Comparison of ENCODE assay signal across 8 mouse cellular contexts in genomic region chr7:80028418-80028720, GRCm38 (mm10). TPM values are rescaled to one million over a fixed set of nuclear protein-coding genes. Genes with fewer than 3 reads are reported as not detected.
A peak's percentile ranks its signal among the peaks of the same experiment; 100 is the strongest.
DNase-seq lines count a peak whose midpoint lies in the region; ATAC-seq lines count a peak whose summit lies in the region.

No protein-coding gene starts in this region.

- H3K27ac ChIP-seq in limb, embryonic 10.5 days, result peak overlapping the region; percentile 36
- no peak overlapping the region for H3K27ac ChIP-seq in midbrain, embryonic 16.5 days (ENCODE audit: low read length)

- DNase-seq in ovary, adult 18-20 months (ENCODE audit: low spot score), result peak; percentile 32
- DNase-seq in ovary, postnatal 14 days (ENCODE audit: low spot score), result no peak
- peak; percentile 61 to 62 for DNase-seq in cerebellum, postnatal 36 days
- peak; percentile 40 to 45 for DNase-seq in heart, postnatal 14 days
- DNase-seq in limb, embryonic 10.5 days (ENCODE audit: low spot score), result no peak
- no peak for DNase-seq in layer of hippocampus, postnatal 36 days

- peak overlapping the region; percentile 77 for H3K4me2 ChIP-seq in midbrain, embryonic 16.5 days (ENCODE audit: low read length)

- H3K36me3 ChIP-seq in limb, embryonic 10.5 days, result peaks cover 6% of the 10 kb centered on the region
- H3K36me3 ChIP-seq in midbrain, embryonic 16.5 days (ENCODE audit: control insufficient read depth, insufficient read depth, low read length), result no peaks in the 10 kb centered on the region

- no peaks in the 10 kb centered on the region for H3K27me3 ChIP-seq in limb, embryonic 10.5 days (ENCODE audit: low read depth, poor library complexity, severe bottlenecking)
- H3K27me3 ChIP-seq in midbrain, embryonic 16.5 days (ENCODE audit: control insufficient read depth, insufficient read depth, low read depth, low read length), result no peaks in the 10 kb centered on the region

- 0 out of 2 replicates have a peak overlapping the region, but pooled peaks have one; percentile 10 for H3K9ac ChIP-seq in midbrain, embryonic 16.5 days (ENCODE audit: low read depth, low read length)

- H3K4me3 ChIP-seq in limb, embryonic 10.5 days, result peak overlapping the region; percentile 93
- peak overlapping the region; percentile 65; the same call in 1 of the 2 replicates for H3K4me3 ChIP-seq in midbrain, embryonic 16.5 days (ENCODE audit: low read depth, low read length)

- peaks cover 62% of the 10 kb centered on the region for H3K4me1 ChIP-seq in limb, embryonic 10.5 days
- H3K4me1 ChIP-seq in midbrain, embryonic 16.5 days (ENCODE audit: control insufficient read depth, insufficient read depth, low read length), result peaks cover 33% of the 10 kb centered on the region

- intact Hi-C loops in heart, postnatal 14 days (cut with DNase I), result loop anchor here (10.0 kb wide), 1 partner anchor 186 kb away; no protein-coding TSS in a partner anchor

- no peaks in the 10 kb centered on the region for H3K9me3 ChIP-seq in limb, embryonic 10.5 days (replicated peaks)
- H3K9me3 ChIP-seq in midbrain, embryonic 16.5 days (replicated peaks; ENCODE audit: control insufficient read depth, low read length, poor library complexity, severe bottlenecking), result no peaks in the 10 kb centered on the region

- WGBS in limb, embryonic 10.5 days, result 53% methylated on average over 3 of the region's 3 CpGs
- WGBS in midbrain, embryonic 16.5 days, result 19% methylated on average over 3 of the region's 3 CpGs

- ATAC-seq in midbrain, embryonic 16.5 days, result no peak
- no peak for ATAC-seq in CD4-positive, CD25-positive, alpha-beta regulatory T cell, adult 4 months

RNA-seq across cellular contexts. Expression of gene Zfp710, which starts 3.8 kb away (rescaled TPM):
- total RNA-seq in heart, postnatal 14 days (2021), result 10 to 100 TPM; 21.6 to 27.4 TPM
- 19.4 and 19.7 TPM in 2 replicates for polyA plus RNA-seq in limb, embryonic 10.5 days (2016; fragmentation: Nextera tagmentation; extraction: Ambion mirVana)
- polyA plus RNA-seq in midbrain, embryonic 16.5 days (2015; fragmentation: Nextera tagmentation; extraction: Ambion mirVana), result 15.0 and 15.8 TPM in 2 replicates
- 1 to 10 TPM; 4.1 to 7.0 TPM for polyA plus RNA-seq in CD4-positive, CD25-positive, alpha-beta regulatory T cell, adult 4 months (2017; shearing (Covaris generic))
- total RNA-seq in layer of hippocampus, postnatal 36 days (2021), result 10 to 100 TPM; 21.7 to 23.1 TPM

Comparison
In these comparisons a context has a peak if more than half of its experiments do, and no peak if none do; other contexts are left out.
1. DNase-seq: peak in ovary, adult 18-20 months (single experiment), cerebellum, postnatal 36 days (2 of 2) and heart, postnatal 14 days (2 of 2); none in ovary, postnatal 14 days (single experiment), limb, embryonic 10.5 days (single experiment) and layer of hippocampus, postnatal 36 days (0 of 2).